Mouse (Mus musculus) liver, adult 2 months (tissue): Measurements from ENCODE around the gene Chst2. TPM values are rescaled to one million over a fixed set of nuclear protein-coding genes. Genes with fewer than 3 reads are reported as not detected.

Experiments
- DNase-seq: peaks from one replicate; pipeline ENCODE4 v3.0.0-alpha.2; 2011; ENCODE audit warnings: low read depth, low spot score; ENCODE audit errors: extremely low read depth
- H3K27ac ChIP-seq: fragments of 200-500 bp; replicated peaks from 2 replicates; pipeline ENCODE4 v1.5.1; 2012; ENCODE audit warnings: low read depth, mild to moderate bottlenecking, control low read depth, inconsistent platforms, low read length; ENCODE audit not compliant: insufficient read depth
- H3K27me3 ChIP-seq: fragments of 200-500 bp; 2 replicates; pipeline ENCODE4 v1.6.1; 2012; ENCODE audit warnings: mild to moderate bottlenecking, moderate library complexity, low read length, inconsistent platforms; ENCODE audit not compliant: control insufficient read depth, insufficient read depth
- H3K36me3 ChIP-seq: fragments of 200-500 bp; 2 replicates; pipeline ENCODE4 v1.6.1; 2012; ENCODE audit warnings: low read length, inconsistent platforms; ENCODE audit not compliant: control insufficient read depth, insufficient read depth
- H3K4me1 ChIP-seq: fragments of 200-500 bp; 2 replicates; pipeline ENCODE4 v1.6.1; 2011; ENCODE audit warnings: low read length; ENCODE audit not compliant: control insufficient read depth, insufficient read depth
- H3K4me3 ChIP-seq: fragments of 200-500 bp; 2 replicates; pipeline ENCODE4 v1.5.1; 2011; ENCODE audit warnings: low read depth, mild to moderate bottlenecking, control low read depth, low read length, moderate library complexity; ENCODE audit not compliant: insufficient read depth
- H3K79me2 ChIP-seq: fragments of 200-500 bp; 2 replicates; pipeline ENCODE4 v1.6.1; 2012; ENCODE audit warnings: inconsistent platforms, mild to moderate bottlenecking, low read length, moderate library complexity; ENCODE audit not compliant: control insufficient read depth, insufficient read depth
- H3K9ac ChIP-seq: fragments of 200-500 bp; 2 replicates; pipeline ENCODE4 v1.6.1; 2012; ENCODE audit warnings: low read depth, mild to moderate bottlenecking, control low read depth, inconsistent platforms, low read length
- CTCF ChIP-seq: fragments of 200-500 bp; IDR thresholded peaks from 2 replicates; pipeline ENCODE4 v1.5.1; 2011; ENCODE audit warnings: low read depth, low read length, control low read depth
- POLR2A ChIP-seq: fragments of 200-500 bp; IDR thresholded peaks from 2 replicates; pipeline ENCODE4 v1.6.1; 2011; ENCODE audit warnings: low read length, control low read depth; ENCODE audit not compliant: insufficient read depth; ENCODE audit errors: extremely low read depth
- WGBS: fragments of 180-500 bp; shearing (Covaris S2); methylation state at CpG from one replicate; pipeline ENCODE4 v1.1.7; 2018; 5-methylcytosine and 5-hydroxymethylcytosine counted together
- polyA plus RNA-seq: library from polyadenylated mRNA; depleted of rRNA; stranded (reverse); fragments of >200 nt; gene quantifications from 2 replicates; pipeline ENCODE4 v1.2.3, GENCODE M21; 2012
- total RNA-seq: library from RNA; depleted of rRNA; stranded (reverse); fragments of >200 nt; gene quantifications from 2 replicates; pipeline ENCODE4 v1.2.3, GENCODE M21; 2014

The Chst2 gene
- total and polyA plus RNA-seq, 2 experiments, result 0.48 to 0.83 TPM

DNA sequence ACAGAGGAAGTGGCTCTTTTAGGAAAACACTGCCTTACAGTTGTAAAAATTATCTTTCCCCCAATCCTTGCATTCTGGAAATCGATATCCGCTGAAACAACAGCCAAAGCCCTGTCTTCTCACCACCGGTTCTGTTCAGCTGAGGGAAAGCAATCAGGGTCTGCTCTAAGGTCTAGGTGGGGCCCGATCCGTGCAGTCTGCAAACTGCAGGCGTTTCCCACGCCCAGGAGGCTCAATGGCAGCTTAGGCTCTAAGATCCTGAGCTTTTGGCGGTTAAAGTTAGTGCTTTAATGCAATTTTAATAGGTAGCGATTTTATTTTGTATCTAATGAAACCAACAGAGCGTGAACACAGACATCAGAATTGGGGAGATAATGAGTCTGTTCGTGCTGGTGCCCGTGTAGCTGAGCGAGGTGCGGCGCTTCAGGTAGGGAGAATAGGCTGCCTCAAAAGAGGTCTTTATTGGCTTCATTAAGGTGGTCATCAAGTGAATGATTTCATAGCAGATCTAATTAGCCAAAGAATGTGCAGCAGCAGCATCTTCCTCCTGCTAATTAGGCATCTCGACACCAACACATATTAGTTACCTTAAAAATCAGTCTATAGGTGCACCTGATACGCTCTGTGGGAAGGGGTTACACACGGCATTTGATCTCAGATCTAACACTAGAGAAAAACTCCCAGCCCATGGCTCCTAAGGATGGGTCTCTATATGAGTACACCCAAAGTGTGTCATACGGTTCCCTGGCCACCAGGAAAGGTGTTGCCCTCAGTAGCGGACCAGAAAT, 29.2 kb upstream of the Chst2 start:
- Histone ChIP-seq H3K27ac (no peak overlapping the region), H3K4me1 (no peaks in the 10 kb centered on the region), H3K79me2 (no peaks in the 10 kb centered on the region), H3K27me3 (no peaks in the 10 kb centered on the region), H3K9ac (no peak overlapping the region), H3K4me3 (no peak overlapping the region), H3K36me3 (no peaks in the 10 kb centered on the region; the same call in 1 of the 2 replicates)
- no peak for DNase-seq
- TF ChIP-seq CTCF (no peak), POLR2A (no peak)
- 81% methylated on average over 20 of the region's 20 CpGs for WGBS

GRCm38 (mm10) chr9:95428277-95428676, 21.8 kb upstream of the Chst2 start:
- DNase-seq, result no peak
- H3K4me1 ChIP-seq, result no peaks in the 10 kb centered on the region
- no peak overlapping the region for H3K4me3 ChIP-seq
- H3K9ac ChIP-seq, result no peak overlapping the region
- 88% methylated on average over 4 of the region's 4 CpGs for WGBS
- H3K36me3 ChIP-seq, result no peaks in the 10 kb centered on the region
- no peak overlapping the region for H3K27ac ChIP-seq
- no peaks in the 10 kb centered on the region for H3K79me2 ChIP-seq
- no peaks in the 10 kb centered on the region for H3K27me3 ChIP-seq
- TF ChIP-seq POLR2A (no peak), CTCF (no peak)

DNA sequence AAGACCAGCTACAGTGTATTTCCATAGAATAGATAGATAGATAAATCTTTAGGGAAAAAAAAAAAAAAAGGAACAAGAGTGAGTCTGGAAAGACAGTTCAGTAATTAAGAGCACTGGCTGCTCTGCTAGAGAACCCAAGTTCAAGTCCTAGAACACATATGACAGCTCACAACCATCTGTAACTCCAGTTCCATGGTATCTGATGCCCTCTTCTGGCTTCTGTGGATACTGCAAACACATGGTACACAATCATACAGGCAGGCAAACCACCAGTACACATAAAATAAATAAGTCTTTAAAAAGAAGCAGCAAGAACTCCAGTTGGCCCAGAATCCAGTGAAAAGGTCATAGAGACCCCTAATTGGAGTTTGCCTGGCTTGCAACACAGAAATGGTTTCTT, 7.4 kb upstream of the Chst2 start:
- Histone ChIP-seq H3K4me3 (no peak overlapping the region), H3K4me1 (no peaks in the 10 kb centered on the region), H3K27ac (no peak overlapping the region), H3K9ac (no peak overlapping the region), H3K79me2 (no peaks in the 10 kb centered on the region), H3K36me3 (no peaks in the 10 kb centered on the region), H3K27me3 (no peaks in the 10 kb centered on the region)
- no peak for TF ChIP-seq CTCF
- no peak for TF ChIP-seq POLR2A
- no peak for DNase-seq

- 89% methylated on average over 4 of the region's 4 CpGs for WGBS
- TF ChIP-seq CTCF (no peak), POLR2A (no peak)
- Histone ChIP-seq H3K79me2 (no peaks in the 10 kb centered on the region), H3K4me1 (no peaks in the 10 kb centered on the region), H3K36me3 (no peaks in the 10 kb centered on the region), H3K9ac (no peak overlapping the region), H3K4me3 (no peak overlapping the region), H3K27ac (no peak overlapping the region), H3K27me3 (peaks cover 3% of the 10 kb centered on the region; the same call in 1 of the 2 replicates)
- no peak for DNase-seq
Measured at GRCm38 (mm10) chr9:95412047-95412446, 5.5 kb upstream of the Chst2 start.

DNA sequence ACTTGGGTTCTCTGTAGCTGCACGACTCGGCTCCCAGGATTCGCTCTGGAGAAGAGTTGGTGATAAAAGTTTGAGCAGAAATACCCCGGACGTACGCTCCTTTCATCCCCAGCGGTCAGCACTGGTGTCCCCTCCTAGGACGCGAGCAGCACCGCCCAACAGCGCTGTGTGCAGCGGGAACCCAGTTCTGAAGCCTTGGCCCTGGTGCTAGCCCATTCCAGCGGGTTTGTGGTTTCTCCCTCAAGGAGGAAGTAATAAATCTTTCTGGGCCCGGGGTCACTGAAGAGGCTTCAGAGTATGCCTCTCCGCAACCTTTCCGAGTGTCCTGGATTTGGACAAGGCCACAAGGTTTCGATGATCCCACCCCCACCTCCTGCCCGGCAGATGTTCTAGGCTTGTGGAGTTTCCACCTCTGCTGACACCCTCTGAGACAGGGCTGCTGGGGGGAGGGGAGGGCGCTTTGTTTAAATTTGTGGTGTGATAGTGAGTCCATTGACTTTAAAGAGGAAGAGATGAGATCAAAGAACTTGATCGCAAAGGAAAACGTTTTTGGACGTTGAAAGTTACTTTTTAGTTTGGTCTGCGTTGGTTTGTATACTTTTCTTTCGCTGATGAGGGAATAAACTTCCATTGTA, 1.2 kb upstream of the Chst2 start:
- 3% methylated on average over 24 of the region's 24 CpGs for WGBS
- H3K4me3 ChIP-seq, result peak overlapping the region; percentile 64
- peak overlapping the region; percentile 45 for H3K27ac ChIP-seq
- no peaks in the 10 kb centered on the region for H3K36me3 ChIP-seq
- peak overlapping the region; percentile 21; the same call in 1 of the 2 replicates for H3K9ac ChIP-seq
- DNase-seq, result no peak
- TF ChIP-seq POLR2A, result no peak
- TF ChIP-seq CTCF, result no peak
- H3K79me2 ChIP-seq, result no peaks in the 10 kb centered on the region
- H3K27me3 ChIP-seq, result peaks cover 17% of the 10 kb centered on the region
- H3K4me1 ChIP-seq, result no peaks in the 10 kb centered on the region
